Mouse (Mus musculus) neural tube, embryonic 10.5 days (tissue): ENCODE data around the gene Xpot.

ENCODE experiments used
- DNase-seq: peaks from one replicate; pipeline ENCODE4 v3.0.0-alpha.2; 2017; ENCODE audit warnings: low spot score; ENCODE audit errors: extremely low spot score

Gene Xpot

GRCm38 (mm10) chr10:121623670-121624069, 2.5 kb downstream of the Xpot start:
- DNase-seq, result no peak

- no peak for DNase-seq
These were observed 3.7 kb downstream of the Xpot start for GRCm38 (mm10) chr10:121622431-121622830.

GRCm38 (mm10) chr10:121615935-121616334, 10.2 kb downstream of the Xpot start:
- DNase-seq, result no peak

GRCm38 (mm10) chr10:121615146-121615870, 10.8 kb downstream of the Xpot start:
- DNase-seq, result no peak

GRCm38 (mm10) chr10:121613570-121613969, 12.6 kb downstream of the Xpot start:
- no peak for DNase-seq

GRCm38 (mm10) chr10:121612448-121612847, 13.7 kb downstream of the Xpot start:
- no peak for DNase-seq

GRCm38 (mm10) chr10:121611587-121611986, 14.5 kb downstream of the Xpot start:
- DNase-seq, result no peak

GRCm38 (mm10) chr10:121608177-121608576, 18.0 kb downstream of the Xpot start:
- no peak for DNase-seq

GRCm38 (mm10) chr10:121604632-121605344, 21.3 kb downstream of the Xpot start:
- DNase-seq, result no peak

- DNase-seq, result no peak
These were observed 22.6 kb downstream of the Xpot start for GRCm38 (mm10) chr10:121603556-121603955.

- no peak for DNase-seq
These were observed 24.9 kb downstream of the Xpot start for GRCm38 (mm10) chr10:121601272-121601671.

GRCm38 (mm10) chr10:121596580-121596979, 29.6 kb downstream of the Xpot start:
- no peak for DNase-seq

GRCm38 (mm10) chr10:121591106-121591505, 35.0 kb downstream of the Xpot start:
- no peak for DNase-seq

- DNase-seq, result no peak
These were observed 38.7 kb downstream of the Xpot start for GRCm38 (mm10) chr10:121587371-121587840.

GRCm38 (mm10) chr10:121586675-121587370, 39.3 kb downstream of the Xpot start, which contains the start of gene Tbk1:
Tbk1 (minus strand) TSS chr10:121586787.
- DNase-seq, result peak; percentile 89

GRCm38 (mm10) chr10:121585791-121586642, 40.1 kb downstream of the Xpot start:
- no peak for DNase-seq

- no peak for DNase-seq
These were observed 40.9 kb downstream of the Xpot start for GRCm38 (mm10) chr10:121585056-121585790.

- DNase-seq, result no peak
These were observed 42.1 kb downstream of the Xpot start for GRCm38 (mm10) chr10:121584033-121584432.

GRCm38 (mm10) chr10:121583016-121583415, 43.1 kb downstream of the Xpot start:
- DNase-seq, result no peak

GRCm38 (mm10) chr10:121582287-121582686, 43.8 kb downstream of the Xpot start:
- no peak for DNase-seq
